Mouse (Mus musculus) cerebellum, postnatal 10 days (tissue): ENCODE measurements around the gene Nfib.

Experiments used
- DNase-seq, 2 experiments: peaks; one replicate each; pipeline ENCODE4 v3.0.0; 2021; ENCODE audit warnings: mixed read lengths in 2 of 2

Gene Nfib

DNA sequence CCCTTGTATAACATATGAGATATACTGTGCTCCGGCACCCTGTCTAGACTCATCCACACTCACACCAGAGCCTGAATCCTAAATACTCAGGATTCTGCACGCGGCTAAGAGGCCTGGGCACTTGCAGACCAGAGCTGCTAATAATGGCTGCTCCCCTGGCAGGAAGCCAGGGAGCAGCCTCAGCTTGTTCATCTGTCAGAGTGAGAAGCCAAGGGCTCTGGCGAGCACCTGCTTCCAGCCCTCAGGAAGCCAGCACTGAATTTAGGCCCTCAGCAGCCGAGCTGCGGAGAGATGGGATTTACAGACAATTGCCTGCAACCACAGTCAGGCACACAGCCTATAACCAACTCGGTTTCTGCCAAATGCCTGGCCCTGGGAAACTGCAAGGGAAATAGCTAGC is 15.3 kb downstream of the Nfib start:
- DNase-seq, result peak; percentile 89 to 93

DNA sequence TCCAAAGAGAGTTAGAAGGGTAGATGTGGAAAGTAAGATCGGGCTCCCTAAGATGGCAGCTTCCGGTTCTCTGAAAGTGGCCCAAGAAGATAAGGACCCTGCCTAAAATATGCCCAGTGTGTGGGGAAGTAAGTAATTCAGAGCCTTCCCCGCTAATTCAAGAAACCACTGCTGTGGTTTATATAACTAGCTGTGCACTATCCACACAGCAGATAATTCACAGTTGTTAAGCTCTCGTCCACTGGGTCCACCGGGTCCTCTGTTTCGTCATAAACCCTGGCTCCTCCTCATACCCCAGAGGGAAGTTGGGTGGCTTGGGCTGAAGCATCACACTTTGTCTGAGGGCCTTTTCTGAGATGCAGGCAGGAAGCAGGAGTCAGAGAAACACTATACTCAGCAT is 19.5 kb downstream of the Nfib start:
- no peak for DNase-seq

DNA sequence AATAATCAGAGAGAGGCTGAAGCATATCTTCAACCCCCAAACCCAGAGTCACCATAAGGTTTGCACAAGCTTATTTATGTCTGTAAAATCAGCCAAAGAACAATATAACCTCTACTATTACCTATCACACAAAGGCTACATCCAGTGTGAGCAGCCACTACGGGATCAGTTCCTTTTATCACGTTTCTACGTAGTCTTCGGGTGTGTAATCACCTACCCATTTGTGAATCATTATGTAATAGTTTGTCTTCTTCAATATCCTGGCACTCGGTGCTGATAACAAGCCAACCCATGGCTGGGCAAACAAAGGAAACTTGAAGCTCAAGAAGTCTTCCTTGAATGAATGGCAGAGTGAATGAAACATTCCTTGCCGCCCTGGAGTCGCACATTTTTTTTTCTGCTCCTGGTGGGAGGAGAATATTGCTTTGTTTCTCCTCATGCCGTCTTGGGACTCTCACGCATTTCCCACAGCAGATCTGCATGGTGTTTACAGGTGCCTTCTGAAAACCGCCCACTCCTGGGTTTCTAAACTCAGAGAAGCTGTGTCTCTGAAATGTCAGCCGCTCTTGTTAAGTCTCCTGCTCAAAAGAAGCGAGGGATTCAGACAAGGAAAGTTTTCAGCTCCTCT is 21.3 kb downstream of the Nfib start:
- no peak for DNase-seq

DNA sequence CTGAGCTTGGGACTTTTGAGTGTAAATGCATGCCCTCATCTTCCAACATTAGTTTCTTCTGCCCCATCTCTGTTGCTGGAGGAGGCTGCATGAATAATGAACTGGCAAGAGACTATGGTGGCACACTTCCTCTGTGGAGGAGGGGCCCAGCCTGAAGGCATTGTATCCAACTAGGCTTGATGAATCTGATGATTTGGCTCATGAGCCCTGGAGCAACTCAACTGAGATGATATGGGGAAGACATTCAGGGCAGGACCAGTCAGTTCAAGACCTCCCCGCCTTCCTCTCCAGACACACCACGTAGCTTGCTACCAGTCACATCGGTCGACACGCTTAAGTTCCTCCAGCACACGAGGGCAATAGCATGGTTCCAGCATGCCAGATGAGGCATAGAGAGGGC is 22.0 kb downstream of the Nfib start:
- peak; percentile 70 to 80 for DNase-seq

DNA sequence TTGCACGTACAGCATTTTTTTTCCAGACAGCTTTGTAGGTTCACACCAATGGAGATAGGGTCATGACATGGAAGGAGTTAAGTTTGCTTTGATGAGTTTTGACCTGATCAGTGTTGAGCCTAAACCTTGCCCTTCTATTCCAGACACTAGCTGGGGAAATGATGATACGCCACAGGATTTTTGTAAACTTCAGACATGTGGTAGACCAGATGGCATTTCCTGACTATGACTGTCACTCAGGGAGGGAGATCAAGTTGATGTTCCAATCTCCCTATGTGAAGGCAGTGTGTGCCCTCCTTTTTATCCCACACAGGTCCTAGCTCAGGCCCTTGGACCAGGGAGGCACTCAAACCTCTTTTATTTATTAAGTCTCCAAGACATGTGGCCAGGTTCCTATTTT is 29.4 kb downstream of the Nfib start:
- DNase-seq, result no peak

DNA sequence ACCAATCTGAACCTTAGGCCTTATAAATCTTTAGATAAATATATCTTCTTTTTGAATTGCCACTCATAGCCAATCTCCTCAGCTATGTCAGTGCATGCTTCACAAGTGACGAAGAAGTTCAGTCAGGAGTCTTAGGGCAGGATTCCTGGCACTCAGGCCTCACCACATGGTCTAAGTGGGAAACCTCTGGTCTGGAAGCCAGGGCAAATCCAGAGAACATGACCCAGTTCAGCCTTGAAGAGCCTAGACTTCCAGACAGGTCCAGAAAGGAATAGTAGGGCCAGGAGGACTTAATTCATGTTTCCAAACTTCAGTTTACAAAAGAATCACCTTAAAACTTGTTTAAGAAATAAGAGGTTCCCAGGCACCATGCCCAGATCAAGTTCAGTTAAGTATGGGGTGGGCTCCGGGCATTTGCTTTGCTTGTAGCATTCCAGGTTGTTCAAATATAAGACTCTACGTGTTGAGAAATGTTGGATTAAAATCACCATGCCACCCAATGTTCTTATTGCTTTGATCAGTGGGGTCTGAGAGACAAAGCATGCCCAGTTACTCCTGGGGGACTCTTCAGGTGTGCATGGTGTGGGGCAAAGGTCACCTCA is 38.2 kb downstream of the Nfib start:
- DNase-seq, result no peak

DNA sequence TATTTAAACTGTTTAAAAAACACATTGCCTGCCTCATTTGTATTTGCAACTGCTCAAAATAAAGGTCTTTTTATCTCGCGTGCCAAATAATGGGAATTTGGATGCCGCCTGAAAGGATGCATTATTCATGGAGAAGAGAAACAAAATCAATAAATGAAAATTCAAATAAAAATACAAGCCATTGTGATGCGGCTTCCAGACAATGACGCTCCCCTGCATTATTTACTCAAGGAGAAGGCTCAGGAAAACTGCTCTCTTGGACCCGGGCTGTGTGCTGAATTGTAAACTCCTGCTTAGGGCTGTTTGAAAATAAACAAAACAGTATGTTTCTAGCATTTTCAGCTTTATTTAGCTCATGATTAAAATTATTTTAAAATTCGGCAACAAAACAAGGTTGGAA is 41.1 kb downstream of the Nfib start:
- DNase-seq, result no peak

DNA sequence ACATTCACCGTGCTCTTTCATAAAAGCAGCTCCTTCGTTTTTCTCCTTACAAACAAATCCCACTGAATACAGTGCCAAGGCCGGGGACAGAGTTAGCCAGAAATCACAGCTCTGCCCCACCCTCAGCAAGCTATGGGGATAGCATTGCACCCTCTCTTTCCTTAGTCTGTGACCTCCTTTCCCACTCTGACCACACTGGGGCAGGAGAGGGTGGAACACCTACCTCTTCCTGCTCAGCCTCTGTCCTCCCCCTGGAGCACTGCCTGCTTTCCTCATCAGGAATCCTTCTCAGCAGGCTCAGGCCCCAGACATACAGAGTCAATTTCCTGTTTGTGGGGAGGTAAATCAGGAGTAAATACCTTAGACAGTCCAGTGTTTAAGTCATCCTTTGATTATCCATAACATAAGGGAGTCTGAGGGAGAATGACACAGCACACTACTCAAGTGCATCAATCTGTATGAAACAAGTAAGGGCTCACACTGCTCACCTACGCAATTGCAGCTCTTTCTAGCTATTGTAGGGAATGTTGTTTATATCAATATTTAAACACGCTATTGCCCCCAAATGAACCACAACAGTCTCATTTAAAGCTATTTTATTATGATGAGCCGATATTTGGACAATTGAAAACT is 41.7 kb downstream of the Nfib start:
- DNase-seq, result peak in 1 of 2 experiments; percentile 42

DNA sequence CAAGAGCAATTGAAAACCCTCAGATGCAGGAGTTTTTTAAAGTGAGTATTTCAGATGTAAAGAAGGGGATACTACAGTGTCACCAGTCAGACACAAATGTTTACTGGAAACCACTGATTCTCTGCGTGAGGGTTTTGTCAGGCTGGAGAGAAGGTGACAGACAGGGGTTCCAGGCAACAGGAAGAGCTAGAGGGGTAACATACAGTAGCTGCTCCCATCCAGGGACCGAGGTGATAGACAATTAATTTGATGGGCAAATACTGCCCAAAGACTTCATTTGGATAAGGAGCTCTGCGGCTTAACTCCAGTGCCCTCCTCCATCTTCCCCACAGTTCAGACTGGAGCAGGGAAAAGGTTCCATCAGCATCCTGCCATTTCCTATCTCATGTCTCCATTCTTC is 42.9 kb downstream of the Nfib start:
- no peak for DNase-seq

DNA sequence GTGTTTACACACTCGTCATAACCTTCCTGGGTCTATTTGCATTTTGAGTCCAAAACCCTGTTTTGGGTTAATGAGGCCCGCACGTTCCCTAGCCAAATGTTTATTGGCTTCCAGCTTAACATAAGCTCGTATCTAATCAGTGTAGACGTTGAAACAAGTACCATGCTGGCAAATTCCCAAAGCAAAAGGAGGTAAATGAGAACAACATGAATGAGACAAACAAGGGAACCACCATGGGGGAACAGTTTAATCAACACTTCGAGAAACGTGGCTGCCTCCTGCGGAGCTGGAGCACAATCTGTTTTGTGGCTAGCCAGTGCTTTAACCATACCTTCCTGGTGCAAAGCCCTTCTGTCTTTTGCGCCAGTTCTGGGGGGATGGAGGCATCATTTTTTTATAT is 43.3 kb downstream of the Nfib start:
- DNase-seq, result peak; percentile 55 to 59

DNA sequence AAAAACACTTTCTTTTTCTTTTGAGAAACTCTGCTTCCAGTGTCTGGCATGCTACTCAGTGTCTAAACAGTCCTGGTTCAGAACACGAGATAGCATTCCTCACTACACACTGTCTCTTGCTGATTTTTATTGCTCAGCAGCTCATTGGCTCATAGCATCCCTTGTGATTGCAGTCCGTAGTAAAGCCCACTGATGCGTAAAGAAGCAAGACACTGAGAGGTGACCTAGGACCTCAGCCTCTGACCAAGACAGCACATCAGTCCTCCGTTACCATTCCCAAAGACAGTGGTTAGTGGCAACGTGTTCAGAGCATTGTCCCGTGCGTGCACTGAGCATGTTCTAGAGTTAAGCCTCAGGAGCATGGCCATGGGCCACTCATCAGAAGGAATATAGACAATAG is 44.3 kb downstream of the Nfib start:
- no peak for DNase-seq

DNA sequence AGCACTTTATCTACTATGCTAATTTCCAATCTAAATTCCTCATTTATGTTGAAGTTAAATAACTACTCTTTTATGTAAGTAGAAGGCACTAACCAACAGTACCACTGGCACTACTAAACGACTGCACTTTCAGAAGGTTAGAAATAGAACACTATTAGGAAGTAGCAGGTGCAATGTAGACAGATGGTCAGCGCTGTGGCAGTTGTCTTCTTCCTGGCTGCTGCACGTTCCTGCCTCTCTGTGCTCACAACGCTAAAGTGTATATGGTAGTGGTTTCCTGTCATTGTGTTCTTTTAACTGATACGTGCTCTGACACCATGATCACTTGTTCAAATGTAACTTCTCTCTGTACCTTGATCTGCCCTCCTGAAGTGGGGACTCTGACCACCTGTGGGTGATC is 59.9 kb downstream of the Nfib start:
- no peak for DNase-seq

DNA sequence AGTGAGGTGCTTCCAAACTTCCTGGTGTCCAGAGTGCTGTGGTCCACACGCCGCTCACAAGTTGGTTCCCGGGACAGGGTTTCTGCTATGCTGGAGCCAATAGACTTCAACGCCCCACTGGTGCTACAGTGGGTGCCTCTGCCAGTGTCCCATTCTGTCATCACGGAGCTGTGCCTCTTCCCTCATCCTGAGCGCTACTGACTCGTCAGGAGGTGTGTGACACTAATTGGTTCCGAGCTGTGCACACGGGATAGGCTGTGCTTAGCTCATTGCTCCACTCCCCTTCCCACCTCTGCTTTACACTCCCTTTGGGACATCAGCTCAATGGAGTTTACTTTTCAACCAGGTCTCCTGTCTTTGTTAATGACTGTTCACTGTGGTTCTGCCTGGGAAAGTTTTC is 60.8 kb downstream of the Nfib start:
- peak; percentile 33 to 54 for DNase-seq

DNA sequence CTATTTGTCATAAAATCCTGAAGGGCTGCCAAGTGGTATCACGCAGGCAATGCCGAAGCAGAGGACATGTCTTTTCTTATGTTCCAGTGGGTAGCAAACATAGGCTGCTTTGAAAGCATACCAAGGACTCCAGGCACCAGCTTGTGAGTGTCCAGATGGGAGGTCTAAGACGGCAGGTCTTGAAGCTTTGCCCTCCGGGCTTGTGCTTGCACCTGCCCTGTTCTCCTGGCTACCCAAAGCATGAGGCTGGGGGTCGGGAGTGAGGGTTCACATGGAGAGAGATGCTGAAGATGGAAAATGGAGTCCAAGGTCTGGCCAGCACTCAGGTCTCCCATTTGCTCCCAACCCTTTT is 61.8 kb downstream of the Nfib start:
- peak in 1 of 2 experiments; percentile 83 for DNase-seq

DNA sequence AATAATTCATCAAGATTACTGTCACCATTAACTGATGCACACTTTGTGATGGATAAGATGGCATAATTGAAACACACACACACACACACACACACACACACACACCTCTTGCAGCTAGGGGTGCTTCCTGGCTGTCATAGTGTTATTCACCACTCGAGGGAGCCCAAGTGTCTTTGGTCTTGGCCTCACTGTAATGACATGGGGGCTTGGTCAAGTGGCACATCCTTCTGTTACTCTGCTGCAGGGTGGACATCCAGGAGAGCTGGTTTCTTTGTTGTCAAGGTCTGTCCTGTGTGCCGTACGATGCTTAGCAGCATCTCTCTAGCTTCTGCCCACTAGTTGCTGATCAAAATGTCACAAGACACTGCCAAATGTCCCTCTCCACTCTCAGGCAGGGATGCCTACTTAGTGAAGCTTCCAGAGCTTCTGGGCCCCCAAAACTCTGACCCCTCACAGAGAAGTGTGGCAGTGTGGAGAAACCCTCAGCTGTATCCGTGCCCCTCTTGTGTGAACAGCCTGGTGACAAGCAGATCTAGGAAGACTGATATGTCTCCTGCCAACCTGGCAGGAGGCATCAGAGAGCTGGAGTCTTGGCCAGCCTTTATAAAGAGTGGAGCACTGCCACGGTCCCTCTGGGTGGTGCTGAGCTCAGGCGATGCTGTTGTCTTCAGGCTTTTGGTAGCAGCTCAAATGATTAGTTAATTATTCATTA is 62.4 kb downstream of the Nfib start:
- DNase-seq, result peak; percentile 88 to 90

DNA sequence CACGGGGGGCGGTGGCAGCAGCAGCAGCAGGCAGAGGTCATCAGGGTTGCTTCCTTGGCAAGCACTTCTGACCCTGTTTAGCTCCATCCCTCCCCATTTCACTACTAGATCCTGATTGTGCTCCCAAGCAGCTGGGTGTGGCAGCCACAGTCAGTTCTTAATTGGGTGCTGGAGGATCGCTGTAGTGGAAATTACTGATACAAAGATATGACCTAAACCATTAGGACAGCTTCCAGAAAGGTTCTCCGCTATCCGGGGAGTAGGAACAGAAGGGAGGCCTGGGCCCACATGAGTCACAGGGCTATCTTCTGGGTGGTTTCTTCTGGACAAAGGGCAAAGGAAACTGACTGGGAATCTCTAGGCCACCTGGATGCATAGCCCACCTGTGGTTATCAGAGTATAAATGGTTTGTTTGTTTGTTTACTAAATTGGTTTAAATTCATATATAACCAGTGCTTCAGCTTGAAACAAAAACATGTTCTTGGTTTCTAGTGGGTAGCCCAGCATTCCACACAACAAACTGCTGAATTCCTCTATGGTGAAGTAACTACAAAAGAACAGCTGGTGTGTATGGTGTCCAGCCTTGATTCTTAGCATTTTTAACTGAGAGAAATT is 64.4 kb downstream of the Nfib start:
- no peak for DNase-seq

DNA sequence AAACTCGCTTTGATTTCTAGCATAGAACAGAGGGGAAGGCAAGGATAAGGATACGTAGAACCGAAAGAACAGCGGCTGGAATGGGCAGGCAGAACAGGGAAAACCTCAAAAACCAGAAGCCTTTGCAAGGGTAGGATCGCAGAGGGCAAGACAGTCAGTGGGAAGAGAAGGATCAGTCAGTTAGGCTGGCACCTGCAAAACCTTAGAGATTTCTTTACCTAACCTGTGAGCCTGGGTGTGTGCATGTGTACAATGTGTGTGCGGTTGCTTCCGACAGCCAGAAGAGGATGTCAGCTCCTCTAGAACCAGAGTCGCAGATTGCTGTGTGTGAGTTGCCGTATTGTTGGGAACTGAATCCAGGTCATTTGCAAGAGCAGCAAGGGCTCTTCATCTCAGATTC is 67.3 kb downstream of the Nfib start:
- no peak for DNase-seq

DNA sequence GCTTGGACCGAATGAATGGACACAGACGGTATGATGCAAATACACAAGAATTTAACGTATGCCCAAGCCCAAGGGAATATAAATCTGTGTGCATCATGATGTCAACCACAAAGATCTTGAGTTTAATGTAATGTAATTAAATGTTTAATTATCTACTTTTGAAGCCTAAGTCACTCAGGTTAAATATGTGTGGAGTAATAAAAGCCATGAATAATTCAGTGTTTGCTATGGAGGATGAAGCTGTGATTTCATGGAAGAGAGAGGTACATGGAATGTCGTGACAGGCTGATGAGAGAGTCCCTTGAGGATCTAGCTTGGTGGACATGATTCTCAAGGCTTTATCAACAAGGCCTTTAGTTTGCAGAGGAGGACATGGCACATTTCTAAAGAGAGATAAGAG is 67.9 kb downstream of the Nfib start:
- DNase-seq, result no peak

DNA sequence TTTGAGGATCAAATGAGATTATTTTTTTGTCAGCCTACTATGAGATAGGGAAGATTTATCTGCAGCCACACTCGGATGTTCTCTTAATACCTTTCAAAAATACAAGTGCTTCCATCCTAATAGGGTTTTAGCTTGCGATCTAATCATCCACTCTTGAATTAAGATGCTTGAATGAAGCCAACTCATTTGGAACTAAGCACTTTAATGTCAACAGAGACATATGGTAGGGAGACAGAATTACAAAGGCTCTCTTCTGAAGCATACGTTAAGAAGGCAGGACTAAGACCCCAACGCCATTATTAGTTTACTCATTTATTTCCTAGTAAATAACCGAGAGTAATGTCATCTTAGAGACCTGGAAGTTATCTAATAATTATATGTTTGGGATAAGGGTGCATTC is 68.9 kb downstream of the Nfib start:
- no peak for DNase-seq

DNA sequence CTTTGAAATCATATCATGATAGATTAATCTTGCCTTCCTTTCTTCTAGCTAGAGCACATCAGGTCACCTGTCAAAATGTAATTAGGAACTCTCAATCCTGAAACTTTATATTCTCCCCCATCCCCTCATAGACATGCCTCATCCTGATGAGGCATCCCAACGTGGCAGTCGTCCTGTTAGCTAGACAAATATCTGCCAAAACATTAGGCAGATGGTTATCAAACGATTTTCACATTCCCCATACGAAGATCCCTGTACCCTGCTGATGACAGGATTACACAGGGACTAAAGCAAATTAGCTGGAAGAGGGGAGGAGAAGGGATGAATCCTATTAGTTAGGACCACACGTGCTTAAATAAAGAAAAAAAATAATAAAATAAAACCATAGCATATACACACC is 69.7 kb downstream of the Nfib start:
- no peak for DNase-seq

DNA sequence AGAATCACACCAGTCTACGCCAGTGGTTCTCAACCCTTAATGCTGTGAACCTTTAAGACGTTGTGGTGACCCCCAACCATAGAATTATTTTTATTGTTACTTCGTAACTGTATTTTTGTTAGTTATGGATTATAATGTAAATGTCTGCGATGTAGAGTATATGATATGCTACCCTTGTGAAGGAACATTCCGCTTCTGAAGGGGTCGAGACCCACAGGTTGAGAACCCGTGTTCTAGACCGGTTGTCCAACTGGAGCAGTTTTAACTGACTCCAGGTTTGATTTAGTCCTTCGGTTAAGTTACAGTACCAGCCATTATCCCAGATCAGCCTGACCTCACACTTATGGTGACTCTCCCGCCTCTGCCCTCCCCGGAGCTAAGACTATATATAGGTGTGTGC is 70.4 kb downstream of the Nfib start:
- no peak for DNase-seq

DNA sequence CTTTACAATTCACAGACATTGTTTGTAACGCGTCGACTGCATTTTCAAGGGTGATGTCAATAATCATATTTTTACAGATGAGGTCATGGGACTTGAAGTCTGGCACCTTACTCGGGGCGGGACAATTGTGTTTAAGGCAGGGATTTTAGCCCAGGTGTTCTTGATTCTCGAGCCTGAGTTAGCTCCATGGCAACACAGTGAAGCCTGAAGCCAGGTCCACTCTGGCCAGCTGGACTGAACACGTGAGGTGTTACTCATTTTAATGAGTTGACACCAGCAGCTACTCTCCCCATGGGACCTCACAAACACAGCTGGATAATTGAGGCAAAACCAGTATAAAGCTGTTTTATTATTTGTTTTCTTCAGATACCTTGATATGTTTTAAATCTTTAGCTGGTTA is 71.2 kb downstream of the Nfib start:
- no peak for DNase-seq

DNA sequence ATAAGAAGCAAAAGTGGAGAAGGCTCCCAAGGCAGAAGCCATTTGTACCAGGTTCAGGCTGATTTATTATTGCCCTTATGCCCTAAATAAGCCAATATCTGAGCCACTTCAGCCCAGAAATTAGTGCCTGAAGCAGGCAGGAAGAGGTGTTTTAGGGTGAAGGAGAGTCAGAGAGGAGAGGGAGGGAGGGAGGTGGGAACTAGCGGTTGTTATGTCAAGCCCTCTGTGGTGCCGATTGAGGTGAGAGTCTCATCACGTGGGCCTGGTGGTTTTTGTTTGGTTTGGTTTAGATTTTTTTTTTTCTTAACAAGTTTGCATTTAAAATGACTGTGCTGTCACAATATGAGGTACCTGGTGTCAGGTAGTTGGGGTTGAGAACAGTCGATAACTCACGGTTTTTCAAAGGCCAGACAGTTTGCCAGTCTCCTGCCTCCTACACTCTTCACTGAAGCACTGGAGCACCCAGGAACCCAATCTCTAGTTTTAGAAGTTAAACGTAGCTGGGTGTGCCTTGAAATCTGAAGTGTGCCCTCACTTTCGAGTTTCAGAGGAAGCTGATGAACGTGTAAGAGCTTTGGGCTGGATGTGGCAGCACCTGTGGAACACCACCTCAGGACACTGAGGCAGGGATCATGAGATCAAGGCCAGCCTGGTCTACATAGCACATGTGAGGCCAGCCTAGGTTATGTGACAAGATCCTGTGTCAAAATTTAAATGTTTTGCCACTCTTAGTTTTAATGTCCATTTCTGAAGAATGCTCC is 81.1 kb downstream of the Nfib start:
- no peak for DNase-seq
